Mouse (Mus musculus) liver, embryonic 15.5 days (tissue): Measurements from ENCODE around the gene 4930572O03Rik. TPM values are rescaled to one million over a fixed set of nuclear protein-coding genes. Genes with fewer than 3 reads are reported as not detected.
"Not testable (repeated sequence)": the region's sequence is repeated elsewhere in the genome, so short reads cannot be mapped to it uniquely, and the experiment has no call there.

Source experiments
- ATAC-seq: fragments of 200-750 bp; cut with Nextera tagmentation; 2 replicates; pipeline ENCODE4 v1.8.0; 2017; ENCODE audit warnings: moderate number of reproducible peaks, mild to moderate bottlenecking, moderate library complexity; ENCODE audit not compliant: insufficient read depth
- H3K27ac ChIP-seq: fragments of 300-500 bp; sonication (generic); replicated peaks from 2 replicates; pipeline ENCODE4 v1.5.1; 2015; ENCODE audit warnings: mild to moderate bottlenecking, inconsistent platforms
- H3K27me3 ChIP-seq: fragments of 300-500 bp; sonication (generic); 2 replicates; pipeline ENCODE4 v1.6.1; 2015; ENCODE audit warnings: mild to moderate bottlenecking, inconsistent platforms
- H3K36me3 ChIP-seq: fragments of 300-500 bp; sonication (generic); replicated peaks from 2 replicates; pipeline ENCODE4 v1.6.1; 2015; ENCODE audit warnings: moderate library complexity, mild to moderate bottlenecking, inconsistent platforms
- H3K4me1 ChIP-seq: fragments of 300-500 bp; sonication (generic); replicated peaks from 2 replicates; pipeline ENCODE4 v1.6.1; 2015; ENCODE audit warnings: inconsistent platforms
- H3K4me2 ChIP-seq: fragments of 300-500 bp; sonication (generic); 2 replicates; pipeline ENCODE4 v1.6.1; 2015; ENCODE audit warnings: moderate library complexity, mild to moderate bottlenecking, inconsistent platforms
- H3K4me3 ChIP-seq: fragments of 300-500 bp; sonication (generic); replicated peaks from 2 replicates; pipeline ENCODE4 v1.5.1; 2015; ENCODE audit warnings: mild to moderate bottlenecking, inconsistent platforms
- H3K9ac ChIP-seq: fragments of 300-500 bp; sonication (generic); 2 replicates; pipeline ENCODE4 v1.6.1; 2015; ENCODE audit warnings: moderate library complexity, mild to moderate bottlenecking, inconsistent platforms
- H3K9me3 ChIP-seq: fragments of 300-500 bp; sonication (generic); replicated peaks from 2 replicates; pipeline ENCODE4 v1.6.1; 2016; ENCODE audit warnings: inconsistent platforms
- WGBS: fragments of 180-500 bp; shearing (Covaris S2); methylation state at CpG from one replicate; pipeline ENCODE4 v1.1.7; 2015; ENCODE audit warnings: mixed read lengths; ENCODE audit not compliant: insufficient replicate concordance; 5-methylcytosine and 5-hydroxymethylcytosine counted together
- polyA plus RNA-seq: library from polyadenylated mRNA; unstranded; fragments of >200 nt; fragmentation: Nextera tagmentation; extraction: Ambion mirVana; gene quantifications from 2 replicates; pipeline ENCODE4 v1.2.1, GENCODE M21; 2015

The 4930572O03Rik gene
- polyA plus RNA-seq, 1 experiment from 2014 or later = not detected

DNA sequence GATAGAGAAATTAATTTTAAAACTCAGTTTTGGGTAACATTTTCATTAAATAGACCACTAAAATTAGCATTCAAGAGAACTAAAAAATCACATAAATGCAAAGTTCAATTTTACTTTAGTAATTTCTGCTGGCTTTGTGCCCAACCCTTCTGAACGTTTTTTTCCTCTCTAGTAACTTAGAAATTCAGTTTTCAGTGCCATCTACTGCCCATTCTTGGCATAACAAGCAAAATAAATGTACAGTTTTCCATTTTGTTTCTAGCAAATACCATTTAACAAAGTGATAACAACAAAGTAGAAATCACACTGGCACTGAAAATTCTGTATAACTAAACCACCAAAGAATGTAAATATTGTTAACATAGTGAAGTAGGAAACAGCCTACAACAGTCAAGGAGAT, 46.2 kb downstream of the 4930572O03Rik start:
- H3K4me2 ChIP-seq, ATAC-seq, H3K4me1 ChIP-seq, H3K27me3 ChIP-seq, H3K4me3 ChIP-seq, H3K9ac ChIP-seq, H3K9me3 ChIP-seq, H3K36me3 ChIP-seq, H3K27ac ChIP-seq: not testable (repeated sequence)
- 1% methylated on average over 1 of the region's 1 CpGs for WGBS

GRCm38 (mm10) chr5:15606677-15607076, 50.2 kb downstream of the 4930572O03Rik start:
- H3K4me3 ChIP-seq, H3K27ac ChIP-seq, H3K27me3 ChIP-seq, H3K4me1 ChIP-seq, ATAC-seq, H3K9ac ChIP-seq, H3K9me3 ChIP-seq, H3K36me3 ChIP-seq, H3K4me2 ChIP-seq: not testable (repeated sequence)
- WGBS = 43% methylated on average over 6 of the region's 6 CpGs

DNA sequence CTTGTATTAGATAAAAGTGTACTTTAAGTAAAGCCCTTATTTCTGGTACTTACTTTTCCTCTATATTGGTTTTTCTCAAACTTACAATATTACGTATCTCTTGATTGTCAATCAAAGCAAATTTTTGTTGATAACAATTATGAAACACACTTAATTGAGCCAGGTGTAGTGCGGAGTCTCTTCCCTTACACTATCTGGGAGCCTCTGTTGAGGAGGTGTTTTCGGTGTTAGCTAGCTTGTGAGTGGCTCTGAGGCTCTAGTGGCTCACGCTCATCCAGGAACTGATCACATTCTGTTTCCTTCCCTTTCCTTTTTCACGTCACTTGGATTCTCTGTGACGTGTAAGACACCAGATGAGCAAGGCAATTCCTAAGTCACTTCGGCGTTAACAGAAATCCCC, 53.3 kb downstream of the 4930572O03Rik start:
- not testable (repeated sequence) for H3K9me3 ChIP-seq, H3K4me3 ChIP-seq, H3K4me2 ChIP-seq, H3K27ac ChIP-seq, H3K9ac ChIP-seq, H3K27me3 ChIP-seq, H3K36me3 ChIP-seq, ATAC-seq, H3K4me1 ChIP-seq
- WGBS = 56% methylated on average over 8 of the region's 8 CpGs

DNA sequence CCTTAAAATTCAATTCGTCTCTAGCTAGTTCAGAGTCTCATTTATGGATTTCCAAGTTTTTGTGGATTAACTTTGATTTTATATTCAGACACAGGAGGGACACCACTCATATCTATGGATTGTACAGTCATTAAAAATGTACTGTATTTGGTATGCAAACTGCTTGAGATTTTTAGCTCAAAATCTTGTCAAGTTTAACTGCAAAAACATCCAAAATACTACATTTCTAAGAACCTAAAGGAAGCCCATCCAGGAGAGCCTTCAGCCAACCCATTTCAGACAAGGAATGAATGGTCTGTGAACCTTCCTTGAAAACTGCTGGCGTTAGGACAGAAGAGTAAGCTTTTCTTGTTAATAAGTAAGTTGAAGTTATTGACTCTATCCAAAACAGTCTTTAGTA, 53.9 kb downstream of the 4930572O03Rik start:
- not testable (repeated sequence) for H3K4me1 ChIP-seq, H3K27me3 ChIP-seq, H3K9ac ChIP-seq, H3K4me3 ChIP-seq, H3K4me2 ChIP-seq, ATAC-seq, H3K9me3 ChIP-seq, H3K27ac ChIP-seq, H3K36me3 ChIP-seq
- 27% methylated on average over 2 of the region's 2 CpGs for WGBS

GRCm38 (mm10) chr5:15602424-15602947, 54.4 kb downstream of the 4930572O03Rik start:
- H3K27ac ChIP-seq, H3K9me3 ChIP-seq, H3K27me3 ChIP-seq, ATAC-seq, H3K9ac ChIP-seq, H3K4me2 ChIP-seq, H3K4me3 ChIP-seq, H3K4me1 ChIP-seq, H3K36me3 ChIP-seq: not testable (repeated sequence)
- 38% methylated on average over 3 of the region's 3 CpGs for WGBS

Other genes with a start within 250 kb of the 4930572O03Rik start
- gene Gm21149, start 180.5 kb downstream of the 4930572O03Rik start, polyA plus RNA-seq = not detected in 2 replicates
- gene Gm21190, start 127.8 kb downstream of the 4930572O03Rik start, polyA plus RNA-seq = not detected in 2 replicates
- not detected in 2 replicates for gene Gm21083, start 79.7 kb downstream of the 4930572O03Rik start, polyA plus RNA-seq
- gene Speer4d, start 38.0 kb downstream of the 4930572O03Rik start, polyA plus RNA-seq = not detected in 2 replicates
- not detected in 2 replicates for gene Speer4c, start 57.2 kb upstream of the 4930572O03Rik start, polyA plus RNA-seq